Mouse (Mus musculus): ENCODE measurements around the gene C2cd2l. TPM values are rescaled to one million over a fixed set of nuclear protein-coding genes. Genes with fewer than 3 reads are reported as not detected.
"Not testable (repeated sequence)": the region's sequence is repeated elsewhere in the genome, so short reads cannot be mapped to it uniquely, and the experiment has no call there.

C2cd2l gene
- polyA plus RNA-seq, 1 experiment from 2014 or later, result 27.3 TPM

DNA sequence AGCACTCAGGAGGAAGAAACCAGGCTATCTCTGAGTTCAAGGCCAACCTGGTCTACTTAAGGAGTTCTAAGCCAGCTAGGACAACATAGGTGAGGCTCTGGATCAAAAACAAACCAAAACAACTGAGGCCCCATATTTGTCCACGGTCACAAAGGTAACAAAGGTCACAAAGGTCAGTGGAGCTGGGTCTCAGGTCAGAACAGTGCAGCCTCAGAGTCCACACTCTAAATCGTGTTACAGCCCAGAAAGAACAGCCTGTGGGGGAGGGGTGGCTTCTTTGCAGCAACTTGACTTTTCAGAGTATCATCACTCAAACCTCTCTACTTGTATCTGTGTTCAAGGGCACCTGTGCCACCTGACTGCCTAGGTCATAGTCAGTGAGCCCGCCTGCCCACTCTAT lies 10.3 kb downstream of the C2cd2l start:
- no peak overlapping the region for H3K9ac ChIP-seq
- no peak overlapping the region for H3K4me3 ChIP-seq
- ATAC-seq (replicated peaks), result no peak
- 0 out of 2 replicates have a peak, but pooled peaks cover 4% of the 10 kb centered on the region for H3K27me3 ChIP-seq (replicated peaks)
- WGBS, result 64% methylated on average over 3 of the region's 3 CpGs
- no peaks in the 10 kb centered on the region for H3K9me3 ChIP-seq
- no peak overlapping the region for H3K27ac ChIP-seq
- H3K4me2 ChIP-seq, result no peak overlapping the region
- H3K4me1 ChIP-seq, result peaks cover 2% of the 10 kb centered on the region
- peaks cover 16% of the 10 kb centered on the region for H3K36me3 ChIP-seq (replicated peaks)

DNA sequence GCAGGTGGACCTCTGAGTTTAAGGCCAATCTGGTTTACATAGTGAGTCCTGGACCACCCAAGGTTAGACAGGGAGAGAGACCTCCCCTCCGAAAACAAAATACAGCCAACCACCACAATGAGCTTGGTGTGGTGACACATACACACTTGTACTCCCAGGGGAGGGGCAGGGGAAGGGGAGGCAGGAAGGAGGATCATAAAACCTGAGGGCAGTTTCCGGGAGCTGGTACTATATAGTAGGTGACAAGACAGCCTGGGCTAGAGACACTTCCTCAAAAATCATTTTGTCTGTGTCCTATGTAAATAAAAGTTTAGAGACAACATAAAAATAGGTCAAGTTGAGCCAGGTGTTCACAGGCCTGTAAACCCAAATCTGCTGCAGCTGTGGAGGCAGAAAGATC lies 12.8 kb downstream of the C2cd2l start:
- 0 out of 2 replicates have a peak, but pooled peaks cover 4% of the 10 kb centered on the region for H3K27me3 ChIP-seq (replicated peaks)
- H3K4me2 ChIP-seq, result no peak overlapping the region
- peaks cover 17% of the 10 kb centered on the region for H3K4me1 ChIP-seq
- H3K4me3 ChIP-seq, result no peak overlapping the region
- H3K9ac ChIP-seq, result no peak overlapping the region
- no peak for ATAC-seq (replicated peaks)
- H3K9me3 ChIP-seq, result no peaks in the 10 kb centered on the region
- no peak overlapping the region for H3K27ac ChIP-seq
- 90% methylated on average over 2 of the region's 2 CpGs for WGBS
- H3K36me3 ChIP-seq (replicated peaks), result 0 out of 2 replicates have a peak, but pooled peaks cover 6% of the 10 kb centered on the region

GRCm38 (mm10) chr9:44306532-44306931 lies 13.6 kb downstream of the C2cd2l start:
- H3K27ac ChIP-seq, result no peak overlapping the region
- ATAC-seq (replicated peaks), result no peak
- H3K9ac ChIP-seq, result no peak overlapping the region
- no peaks in the 10 kb centered on the region for H3K9me3 ChIP-seq
- peaks cover 9% of the 10 kb centered on the region for H3K36me3 ChIP-seq (replicated peaks)
- 90% methylated on average over 6 of the region's 6 CpGs for WGBS
- H3K4me1 ChIP-seq, result peaks cover 17% of the 10 kb centered on the region
- no peak overlapping the region for H3K4me3 ChIP-seq
- no peak overlapping the region for H3K4me2 ChIP-seq
- 0 out of 2 replicates have a peak, but pooled peaks cover 4% of the 10 kb centered on the region for H3K27me3 ChIP-seq (replicated peaks)

GRCm38 (mm10) chr9:44305466-44306079 lies 14.5 kb downstream of the C2cd2l start, which contains the start of gene Hinfp:
Gene Hinfp (minus strand): TSS chr9:44305671.
- Histone ChIP-seq H3K27me3 (replicated peaks) (no peaks in the 10 kb centered on the region), H3K4me1 (peaks cover 17% of the 10 kb centered on the region), H3K9ac (peak within 1 kb of the TSS; percentile 97), H3K4me3 (peak within 1 kb of the TSS; percentile 100), H3K36me3 (replicated peaks) (peaks cover 14% of the 10 kb centered on the region), H3K27ac (peak within 1 kb of the TSS; percentile 90), H3K9me3 (no peaks in the 10 kb centered on the region), H3K4me2 (peak within 1 kb of the TSS; percentile 71)
- ATAC-seq (replicated peaks), result peak; percentile 98
- under 1% methylated on average over 54 of the region's 54 CpGs for WGBS

DNA sequence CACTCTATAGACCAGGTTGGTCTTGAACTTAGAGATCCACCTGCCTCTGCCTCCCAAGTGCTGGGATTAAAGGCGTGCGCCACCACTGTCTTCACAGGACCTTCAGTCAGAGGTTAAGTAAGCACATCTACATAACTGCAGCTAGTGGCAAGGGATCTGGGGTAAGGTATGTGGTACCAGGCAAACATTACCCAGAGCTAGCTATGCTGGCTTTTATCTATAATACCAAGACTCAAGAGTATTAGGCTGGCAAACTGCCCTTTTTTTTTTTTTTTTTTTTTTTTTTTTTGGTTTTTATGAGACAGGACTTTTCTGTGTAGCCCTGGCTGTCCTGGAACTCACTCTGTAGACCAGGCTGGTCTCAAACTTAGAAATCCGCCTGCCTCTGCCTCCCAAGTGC lies 20.1 kb downstream of the C2cd2l start:
- not testable (repeated sequence) for H3K9ac ChIP-seq; H3K4me3 ChIP-seq; H3K27ac ChIP-seq; H3K27me3 ChIP-seq (replicated peaks); ATAC-seq (replicated peaks); H3K4me2 ChIP-seq; H3K9me3 ChIP-seq
- WGBS, result 96% methylated on average over 3 of the region's 3 CpGs
- Histone ChIP-seq H3K36me3 (replicated peaks) (peaks cover 61% of the 10 kb centered on the region), H3K4me1 (peaks cover 17% of the 10 kb centered on the region)

DNA sequence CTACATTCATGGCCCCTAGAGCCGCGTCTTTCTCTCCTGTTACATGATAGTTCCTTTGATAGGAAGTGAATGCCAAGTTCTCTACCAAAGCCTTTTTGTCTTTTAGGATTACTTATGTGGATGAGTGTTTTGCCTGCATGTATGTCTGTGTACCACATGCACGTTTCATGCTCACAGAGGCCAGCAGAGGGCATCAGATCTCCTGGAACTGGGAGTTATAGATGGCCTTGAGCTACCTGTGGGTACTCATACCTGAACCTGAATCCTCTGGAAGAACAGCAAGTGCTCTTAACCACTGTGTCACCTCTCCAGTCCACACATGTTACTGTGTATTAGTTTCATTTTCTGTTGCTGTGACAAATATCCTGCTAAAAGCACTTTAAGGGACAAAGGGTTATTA lies 27.6 kb downstream of the C2cd2l start:
- 74% methylated on average over 3 of the region's 3 CpGs for WGBS
- Histone ChIP-seq H3K9me3 (no peaks in the 10 kb centered on the region), H3K27ac (no peak overlapping the region), H3K9ac (no peak overlapping the region), H3K4me3 (no peak overlapping the region), H3K4me1 (peaks cover 14% of the 10 kb centered on the region), H3K4me2 (no peak overlapping the region), H3K36me3 (replicated peaks) (peaks cover 48% of the 10 kb centered on the region), H3K27me3 (replicated peaks) (no peaks in the 10 kb centered on the region)
- ATAC-seq (replicated peaks), result no peak

DNA sequence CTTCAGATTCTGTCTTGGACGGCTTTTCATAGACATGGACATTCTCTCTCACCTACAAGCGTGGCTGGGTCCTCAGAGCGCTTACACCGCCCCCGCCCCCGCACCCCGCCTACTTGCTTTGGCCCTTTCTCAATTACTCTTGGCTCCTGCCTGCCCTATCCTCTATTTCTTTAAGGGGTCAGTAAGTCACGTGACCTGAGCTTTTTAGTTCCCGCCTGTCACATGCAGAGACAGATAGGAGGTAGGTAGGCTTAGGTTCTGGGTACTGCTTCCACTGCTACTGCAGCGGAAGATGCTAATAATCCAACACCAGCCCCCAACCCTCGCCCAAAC lies 31.2 kb downstream of the C2cd2l start:
- Histone ChIP-seq H3K9me3 (no peaks in the 10 kb centered on the region), H3K36me3 (replicated peaks) (peaks cover 23% of the 10 kb centered on the region), H3K27me3 (replicated peaks) (no peaks in the 10 kb centered on the region), H3K4me2 (peak overlapping the region; percentile 96), H3K9ac (0 out of 2 replicates have a peak overlapping the region, but pooled peaks have one; percentile 86), H3K4me1 (peaks cover 29% of the 10 kb centered on the region), H3K4me3 (peak overlapping the region; percentile 85), H3K27ac (peak overlapping the region; percentile 79)
- WGBS, result 6% methylated on average over 11 of the region's 11 CpGs
- ATAC-seq (replicated peaks), result 0 out of 2 replicates have a peak, but pooled peaks have one; percentile 1

DNA sequence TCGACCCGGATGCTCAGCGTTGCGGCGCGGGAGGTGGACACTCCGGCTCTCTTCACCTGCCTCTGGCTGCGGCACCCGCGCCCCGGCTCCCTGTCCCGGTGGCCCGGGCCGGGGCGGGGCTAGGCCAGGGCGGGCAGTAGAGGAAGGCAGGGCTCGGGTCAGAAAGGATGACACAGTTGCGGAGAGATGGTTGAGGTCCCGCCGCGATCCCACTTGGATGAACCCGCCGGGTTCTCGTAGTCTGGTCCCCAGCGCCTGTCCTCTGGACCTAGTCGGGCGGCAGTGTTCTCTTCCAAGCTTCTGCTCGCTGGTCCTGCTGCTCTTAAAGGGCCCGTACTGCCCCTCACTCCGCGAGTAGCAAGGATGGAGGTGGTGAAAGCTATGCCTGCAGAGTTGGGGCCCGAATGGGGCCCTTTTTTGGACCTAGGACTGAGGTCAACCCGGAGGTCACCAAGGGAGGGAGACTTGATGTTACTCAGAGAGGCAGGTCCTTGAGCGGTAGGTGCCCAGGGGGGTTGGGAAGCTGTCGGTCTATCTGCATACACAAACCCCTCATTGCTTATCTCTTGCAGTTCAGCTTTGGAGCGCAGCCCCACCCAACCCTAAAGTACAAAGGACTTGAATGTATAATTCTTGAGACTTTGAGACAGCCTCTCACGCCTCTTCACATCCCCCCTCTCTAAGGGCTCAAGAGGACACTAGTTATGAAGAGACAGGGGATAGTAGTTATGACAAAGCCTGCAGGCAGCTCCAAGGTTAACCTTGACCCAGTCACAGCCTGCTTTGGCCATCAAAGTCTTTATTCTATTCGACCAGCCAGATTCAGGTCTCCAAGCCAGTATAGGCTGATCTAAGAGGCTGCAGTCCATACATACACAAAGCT lies 31.8 kb downstream of the C2cd2l start, which contains the start of gene Abcg4:
Gene Abcg4, minus strand, starts transcription at position 540 of the 883 bp plus-strand sequence.
- peak within 1 kb of the TSS; percentile 96 for H3K4me2 ChIP-seq
- H3K36me3 ChIP-seq (replicated peaks), result peaks cover 17% of the 10 kb centered on the region
- peak within 1 kb of the TSS; percentile 79 for H3K27ac ChIP-seq
- no peaks in the 10 kb centered on the region for H3K9me3 ChIP-seq
- peaks cover 29% of the 10 kb centered on the region for H3K4me1 ChIP-seq
- H3K27me3 ChIP-seq (replicated peaks), result no peaks in the 10 kb centered on the region
- under 1% methylated on average over 38 of the region's 38 CpGs for WGBS
- peak; percentile 69 for ATAC-seq (replicated peaks)
- peak within 1 kb of the TSS; percentile 85 for H3K4me3 ChIP-seq
- peak within 1 kb of the TSS; percentile 86 for H3K9ac ChIP-seq

DNA sequence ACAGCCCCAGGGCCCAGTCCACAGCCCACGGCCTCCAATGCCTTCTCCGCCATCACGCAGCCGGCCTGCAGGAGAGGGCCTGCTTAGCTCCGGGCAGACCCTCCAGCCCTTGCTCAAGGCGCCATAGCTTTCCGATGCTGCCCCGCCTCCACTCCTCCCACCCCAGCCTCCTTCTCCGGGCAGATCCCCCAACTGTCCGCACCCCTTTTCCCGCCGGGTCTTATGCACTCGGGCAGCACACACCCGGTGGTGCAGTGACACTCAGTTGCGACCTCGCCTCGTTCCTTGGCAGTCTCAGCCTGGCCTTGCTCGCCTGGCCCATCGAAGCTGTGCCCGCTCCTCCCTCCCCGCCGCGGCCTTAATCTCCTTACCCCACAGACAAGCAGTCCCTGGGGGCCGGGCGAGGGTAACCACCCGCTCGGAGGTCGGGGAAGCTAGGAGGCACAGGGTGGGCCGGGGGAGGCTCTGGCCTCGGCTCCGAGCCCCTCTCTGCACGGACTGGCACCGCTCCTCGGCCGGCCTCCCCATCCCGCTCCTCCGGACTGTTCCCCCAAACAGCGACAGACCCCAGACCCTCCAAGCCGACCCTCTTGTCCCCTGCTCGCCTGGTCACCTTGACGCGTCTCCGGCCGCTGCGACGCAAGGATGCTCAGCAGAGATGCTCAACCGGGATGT lies 32.5 kb downstream of the C2cd2l start:
- H3K27ac ChIP-seq, result peak overlapping the region; percentile 79
- peak overlapping the region; percentile 96 for H3K4me2 ChIP-seq
- ATAC-seq (replicated peaks), result peak; percentile 70
- H3K4me3 ChIP-seq, result peak overlapping the region; percentile 85
- peaks cover 29% of the 10 kb centered on the region for H3K4me1 ChIP-seq
- H3K9me3 ChIP-seq, result no peaks in the 10 kb centered on the region
- WGBS, result under 1% methylated on average over 47 of the region's 47 CpGs
- H3K27me3 ChIP-seq (replicated peaks), result no peaks in the 10 kb centered on the region
- H3K9ac ChIP-seq, result peak overlapping the region; percentile 86
- peaks cover 14% of the 10 kb centered on the region for H3K36me3 ChIP-seq (replicated peaks)

GRCm38 (mm10) chr9:44287003-44287400 lies 33.1 kb downstream of the C2cd2l start:
- WGBS, result 3% methylated on average over 11 of the region's 11 CpGs
- Histone ChIP-seq H3K27me3 (replicated peaks) (no peaks in the 10 kb centered on the region), H3K4me2 (peak overlapping the region; percentile 96), H3K9ac (peak overlapping the region; percentile 86), H3K4me1 (peaks cover 29% of the 10 kb centered on the region), H3K36me3 (replicated peaks) (peaks cover 11% of the 10 kb centered on the region), H3K9me3 (no peaks in the 10 kb centered on the region), H3K27ac (peak overlapping the region; percentile 79), H3K4me3 (peak overlapping the region; percentile 85)
- no peak; the same call in 1 of the 2 replicates for ATAC-seq (replicated peaks)

DNA sequence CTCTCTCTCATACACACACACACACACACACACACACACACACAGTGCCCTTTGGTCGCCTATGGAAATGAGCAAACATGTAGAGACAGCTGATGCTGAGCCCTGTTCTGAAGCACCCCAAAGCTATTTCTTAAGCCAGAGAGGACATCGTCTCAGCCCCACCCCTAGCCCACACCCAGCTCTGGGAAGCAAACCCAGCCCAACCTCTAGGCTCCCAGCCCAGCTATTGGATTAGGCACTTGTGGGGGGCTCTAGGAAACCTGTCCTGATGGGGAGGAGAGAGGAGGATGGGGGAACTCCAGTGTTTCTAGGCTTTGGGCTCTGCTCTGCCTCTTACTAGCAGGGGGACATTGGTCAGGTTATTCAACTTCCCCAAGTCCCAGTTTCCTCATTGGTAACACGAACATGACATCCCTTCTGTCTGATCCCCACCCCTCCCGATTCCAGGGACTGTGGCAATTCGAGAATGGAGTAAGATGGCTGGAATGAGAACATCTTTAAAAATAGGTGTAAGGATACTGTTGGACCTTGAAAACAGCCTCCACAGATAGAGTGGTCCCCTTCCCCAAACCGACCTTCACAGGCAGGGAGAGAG lies 33.7 kb downstream of the C2cd2l start:
- Histone ChIP-seq H3K27me3 (replicated peaks) (no peaks in the 10 kb centered on the region), H3K27ac (no peak overlapping the region), H3K4me1 (peaks cover 29% of the 10 kb centered on the region), H3K4me3 (peak overlapping the region; percentile 85), H3K4me2 (peak overlapping the region; percentile 96), H3K9me3 (no peaks in the 10 kb centered on the region), H3K36me3 (replicated peaks) (peaks cover 10% of the 10 kb centered on the region), H3K9ac (peak overlapping the region; percentile 33)
- no peak for ATAC-seq (replicated peaks)
- WGBS, result 11% methylated on average over 6 of the region's 6 CpGs

GRCm38 (mm10) chr9:44283183-44283582 lies 36.9 kb downstream of the C2cd2l start:
- peaks cover 16% of the 10 kb centered on the region for H3K36me3 ChIP-seq (replicated peaks)
- H3K4me1 ChIP-seq, result peaks cover 16% of the 10 kb centered on the region
- no peak for ATAC-seq (replicated peaks)
- WGBS, result 76% methylated on average over 5 of the region's 5 CpGs
- no peaks in the 10 kb centered on the region for H3K9me3 ChIP-seq
- H3K9ac ChIP-seq, result no peak overlapping the region
- H3K4me3 ChIP-seq, result no peak overlapping the region
- H3K27ac ChIP-seq, result no peak overlapping the region
- H3K27me3 ChIP-seq (replicated peaks), result no peaks in the 10 kb centered on the region
- H3K4me2 ChIP-seq, result no peak overlapping the region

Measured in midbrain, embryonic 15.5 days (tissue).